Mouse (Mus musculus) liver, embryonic 11.5 days (tissue): ENCODE results near the gene N4bp1. TPM values are rescaled to one million over a fixed set of nuclear protein-coding genes. Genes with fewer than 3 reads are reported as not detected.

ENCODE experiments used
- ATAC-seq: fragments of 200-750 bp; cut with Nextera tagmentation; replicated peaks from 2 replicates; pipeline ENCODE4 v1.8.0; 2017; ENCODE audit warnings: moderate number of reproducible peaks, mild to moderate bottlenecking, moderate TSS enrichment, moderate library complexity; ENCODE audit not compliant: low FRiP score
- DNase-seq: peaks from one replicate; pipeline ENCODE4 v3.0.0-alpha.2; 2017; ENCODE audit warnings: low spot score
- H3K27ac ChIP-seq: fragments of 300-500 bp; sonication (generic); 2 replicates; pipeline ENCODE4 v1.5.1; 2014; ENCODE audit warnings: mild to moderate bottlenecking, low read depth, low read length, control low read depth
- H3K27me3 ChIP-seq: fragments of 300-500 bp; sonication (generic); replicated peaks from 2 replicates; pipeline ENCODE4 v1.6.1; 2014; ENCODE audit warnings: low read length, mixed read lengths; ENCODE audit not compliant: control insufficient read depth, insufficient read depth
- H3K36me3 ChIP-seq: fragments of 300-500 bp; sonication (generic); 2 replicates; pipeline ENCODE4 v1.6.1; 2014; ENCODE audit warnings: mild to moderate bottlenecking, low read length, moderate library complexity, mixed read lengths; ENCODE audit not compliant: control insufficient read depth, insufficient read depth
- H3K4me1 ChIP-seq: fragments of 300-500 bp; sonication (generic); replicated peaks from 2 replicates; pipeline ENCODE4 v1.6.1; 2014; ENCODE audit warnings: low read length, mixed read lengths; ENCODE audit not compliant: control insufficient read depth, insufficient read depth
- H3K4me2 ChIP-seq: fragments of 300-500 bp; sonication (generic); 2 replicates; pipeline ENCODE4 v1.6.1; 2014; ENCODE audit warnings: mild to moderate bottlenecking, control low read depth, moderate library complexity
- H3K4me3 ChIP-seq: fragments of 300-500 bp; sonication (generic); 2 replicates; pipeline ENCODE4 v1.5.1; 2014; ENCODE audit warnings: low read depth, low read length, control low read depth
- H3K9ac ChIP-seq: fragments of 300-500 bp; sonication (generic); 2 replicates; pipeline ENCODE4 v1.6.1; 2014; ENCODE audit warnings: low read depth, low read length, control low read depth
- H3K9me3 ChIP-seq: fragments of 300-500 bp; sonication (generic); 2 replicates; pipeline ENCODE4 v1.6.1; 2016; ENCODE audit warnings: low read length, inconsistent platforms, mixed read lengths; ENCODE audit not compliant: control insufficient read depth
- WGBS: fragments of 180-500 bp; shearing (Covaris S2); extraction: QIAGEN DNeasy Blood & Tissue Kit; methylation state at CpG from one replicate; pipeline ENCODE4 v1.1.7; 2014; 5-methylcytosine and 5-hydroxymethylcytosine counted together
- polyA plus RNA-seq: library from polyadenylated mRNA; unstranded; fragments of >200 nt; fragmentation: Nextera tagmentation; extraction: Ambion mirVana; gene quantifications from 2 replicates; pipeline ENCODE4 v1.2.1, GENCODE M21; 2014

N4bp1 gene
- polyA plus RNA-seq, 1 experiment from 2014 or later: 7.8 TPM

DNA sequence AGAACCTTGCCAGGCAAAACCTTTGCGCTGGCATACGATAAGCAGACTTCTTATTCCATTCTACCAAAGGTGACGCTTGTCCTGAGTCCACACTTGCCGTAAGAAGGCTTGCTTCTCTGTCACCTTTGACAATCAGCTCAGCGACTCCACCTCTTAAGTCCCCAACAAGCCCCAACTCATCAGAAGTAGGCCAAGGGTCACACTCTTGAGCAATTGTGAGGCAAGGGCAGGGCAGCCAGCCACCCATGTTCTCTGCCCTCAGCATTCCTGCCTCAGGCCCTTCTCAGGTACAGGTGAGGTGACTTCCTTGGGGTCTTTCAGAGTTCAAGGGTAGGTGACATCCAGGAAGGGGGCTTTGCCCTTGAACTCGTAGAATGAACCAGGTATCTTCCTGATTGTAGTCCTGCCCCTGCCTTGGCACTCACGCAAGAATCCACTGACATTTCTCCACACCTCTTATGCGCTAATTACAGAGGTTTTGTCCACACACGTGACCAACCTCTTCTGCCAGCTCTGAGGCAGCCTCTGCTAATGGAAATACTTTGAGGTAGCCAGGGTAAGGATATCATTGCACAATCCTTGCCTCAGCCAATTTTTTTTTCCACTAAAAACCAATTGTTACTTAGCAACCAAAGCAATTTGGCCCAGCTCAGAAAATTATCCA lies 118.4 kb downstream of the N4bp1 start:
- ATAC-seq (no peak), DNase-seq (no peak)
- Histone ChIP-seq H3K27me3 (peaks cover 7% of the 10 kb centered on the region; the same call in 1 of the 2 replicates), H3K9ac (no peak overlapping the region), H3K4me2 (no peak overlapping the region), H3K4me3 (no peak overlapping the region), H3K9me3 (no peaks in the 10 kb centered on the region), H3K4me1 (no peaks in the 10 kb centered on the region), H3K27ac (no peak overlapping the region), H3K36me3 (no peaks in the 10 kb centered on the region)
- 83% methylated on average over 9 of the region's 9 CpGs for WGBS

DNA sequence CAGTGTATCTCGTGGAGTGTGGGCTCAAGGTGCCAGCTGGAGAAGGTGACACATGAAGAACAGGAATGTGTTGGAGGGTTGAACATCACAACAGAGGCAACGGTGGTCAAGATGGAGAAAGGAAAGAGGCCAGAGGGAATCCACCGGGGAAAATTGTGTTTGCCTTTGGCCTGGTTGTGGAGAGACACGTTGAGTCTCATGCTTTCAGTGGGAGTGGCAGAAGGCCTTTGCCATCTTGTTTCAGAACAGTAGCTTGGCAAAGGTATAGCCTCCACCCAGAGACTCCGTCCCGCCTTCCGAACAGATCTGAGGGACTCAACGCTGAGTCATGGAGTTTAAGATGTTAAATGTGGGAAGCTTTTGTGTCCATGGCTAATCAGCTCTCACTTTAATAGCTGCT lies 119.4 kb downstream of the N4bp1 start:
- no peaks in the 10 kb centered on the region for H3K4me1 ChIP-seq
- 87% methylated on average over 8 of the region's 8 CpGs for WGBS
- peaks cover 7% of the 10 kb centered on the region; the same call in 1 of the 2 replicates for H3K27me3 ChIP-seq
- ATAC-seq (no peak), DNase-seq (no peak)
- no peak overlapping the region for H3K4me3 ChIP-seq
- H3K4me2 ChIP-seq: no peak overlapping the region
- no peaks in the 10 kb centered on the region for H3K9me3 ChIP-seq
- H3K36me3 ChIP-seq: no peaks in the 10 kb centered on the region
- no peak overlapping the region for H3K27ac ChIP-seq
- H3K9ac ChIP-seq: no peak overlapping the region

DNA sequence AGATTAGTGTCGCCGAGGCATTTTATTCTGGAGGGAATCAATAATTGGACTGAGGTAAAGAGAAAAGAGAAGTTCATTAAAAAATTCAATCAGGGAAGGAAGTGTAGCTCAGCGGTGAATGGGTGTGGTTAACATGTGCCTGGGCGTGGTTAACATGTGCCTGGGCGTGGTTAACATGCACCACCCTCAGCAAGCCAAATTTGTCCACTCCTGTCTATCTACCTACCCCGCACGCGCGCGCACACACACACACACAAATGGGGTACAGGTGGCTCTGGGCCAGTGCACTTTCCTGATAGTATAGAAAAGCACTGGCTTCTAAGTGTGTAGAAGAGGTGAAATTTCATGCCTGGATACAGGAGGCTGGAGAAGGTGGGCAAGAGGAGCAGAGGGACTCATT lies 119.9 kb downstream of the N4bp1 start:
- Histone ChIP-seq H3K4me2 (no peak overlapping the region), H3K9ac (no peak overlapping the region), H3K9me3 (no peaks in the 10 kb centered on the region), H3K27ac (no peak overlapping the region), H3K4me1 (no peaks in the 10 kb centered on the region), H3K4me3 (no peak overlapping the region), H3K27me3 (peaks cover 7% of the 10 kb centered on the region; the same call in 1 of the 2 replicates), H3K36me3 (no peaks in the 10 kb centered on the region)
- DNase-seq (no peak), ATAC-seq (peak; percentile 78)
- 75% methylated on average over 10 of the region's 10 CpGs for WGBS

DNA sequence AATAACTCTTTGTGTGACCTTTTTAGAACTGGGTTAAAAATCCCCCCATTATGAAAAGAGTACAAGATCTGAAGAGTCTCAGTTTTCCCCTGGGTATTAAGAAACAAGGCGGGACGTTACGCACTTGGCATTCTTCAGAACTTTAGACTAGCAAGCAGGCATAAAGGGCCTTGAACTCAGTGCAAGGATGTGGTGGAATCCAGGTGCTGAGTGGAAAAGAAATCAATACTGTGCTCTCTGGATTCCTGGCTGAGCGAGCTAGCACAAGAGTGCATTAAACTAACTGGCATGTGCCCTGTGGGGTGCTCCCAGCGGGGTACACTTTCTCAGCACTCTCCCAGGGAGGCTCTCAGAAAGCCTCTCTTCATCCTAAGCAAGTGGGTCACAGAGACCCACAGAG lies 122.3 kb downstream of the N4bp1 start:
- H3K4me3 ChIP-seq: no peak overlapping the region
- peaks cover 7% of the 10 kb centered on the region; the same call in 1 of the 2 replicates for H3K27me3 ChIP-seq
- DNase-seq (no peak), ATAC-seq (no peak)
- WGBS: 70% methylated on average over 5 of the region's 5 CpGs
- H3K4me2 ChIP-seq: no peak overlapping the region
- H3K27ac ChIP-seq: no peak overlapping the region
- 0 out of 2 replicates have a peak, but pooled peaks cover 4% of the 10 kb centered on the region for H3K4me1 ChIP-seq
- H3K9ac ChIP-seq: no peak overlapping the region
- H3K36me3 ChIP-seq: no peaks in the 10 kb centered on the region
- no peaks in the 10 kb centered on the region for H3K9me3 ChIP-seq

DNA sequence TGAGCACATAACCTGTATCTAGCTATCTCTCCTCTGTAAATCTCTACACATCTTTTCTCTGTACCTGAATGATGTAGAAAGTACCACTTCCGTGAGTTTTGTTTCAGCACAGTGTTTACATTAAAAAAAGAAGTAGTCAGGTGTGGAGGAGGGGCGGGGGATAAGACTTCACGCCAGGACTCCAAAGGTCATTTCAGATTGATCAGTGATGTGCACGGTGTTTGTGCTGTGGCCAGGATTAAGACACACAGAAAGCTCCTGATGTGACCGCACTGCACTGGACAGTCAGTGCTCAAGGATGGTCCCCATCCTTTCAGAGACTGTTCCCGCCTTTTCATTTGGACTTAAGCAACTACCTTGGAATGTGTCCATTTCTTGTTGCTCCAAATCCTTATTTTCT lies 124.3 kb downstream of the N4bp1 start:
- Histone ChIP-seq H3K36me3 (no peaks in the 10 kb centered on the region), H3K27me3 (peaks cover 7% of the 10 kb centered on the region; the same call in 1 of the 2 replicates), H3K4me1 (0 out of 2 replicates have a peak, but pooled peaks cover 4% of the 10 kb centered on the region), H3K9me3 (no peaks in the 10 kb centered on the region), H3K27ac (no peak overlapping the region), H3K9ac (no peak overlapping the region), H3K4me2 (no peak overlapping the region), H3K4me3 (no peak overlapping the region)
- WGBS: 64% methylated on average over 6 of the region's 6 CpGs
- ATAC-seq (no peak), DNase-seq (no peak)

DNA sequence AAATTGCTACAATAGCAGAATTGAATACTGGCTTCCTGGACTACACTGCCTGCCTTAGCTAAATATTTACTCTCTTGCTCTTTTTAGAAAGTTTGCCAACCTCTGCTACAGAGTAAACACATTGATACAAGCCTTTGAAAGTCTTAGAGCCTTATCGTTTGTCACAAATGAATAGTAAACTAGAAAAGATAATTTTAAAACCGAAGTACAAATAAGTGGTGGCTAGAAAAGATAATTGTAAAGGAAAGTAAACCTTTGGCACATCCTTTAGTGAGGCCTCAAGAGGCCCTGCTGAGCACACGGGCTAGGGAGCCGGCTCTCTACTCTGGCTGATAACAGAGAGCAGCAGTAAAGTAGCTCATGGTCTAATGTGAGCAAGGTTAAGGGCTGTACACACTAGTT lies 126.0 kb downstream of the N4bp1 start:
- DNase-seq: no peak
- Histone ChIP-seq H3K9me3 (no peaks in the 10 kb centered on the region), H3K36me3 (no peaks in the 10 kb centered on the region), H3K4me1 (0 out of 2 replicates have a peak, but pooled peaks cover 4% of the 10 kb centered on the region), H3K4me3 (no peak overlapping the region), H3K27ac (0 out of 2 replicates have a peak overlapping the region, but pooled peaks have one; percentile 26), H3K9ac (no peak overlapping the region), H3K4me2 (peak overlapping the region; percentile 23; the same call in 1 of the 2 replicates), H3K27me3 (peaks cover 7% of the 10 kb centered on the region; the same call in 1 of the 2 replicates)
- 32% methylated on average over 4 of the region's 4 CpGs for WGBS
- ATAC-seq: peak; percentile 90

DNA sequence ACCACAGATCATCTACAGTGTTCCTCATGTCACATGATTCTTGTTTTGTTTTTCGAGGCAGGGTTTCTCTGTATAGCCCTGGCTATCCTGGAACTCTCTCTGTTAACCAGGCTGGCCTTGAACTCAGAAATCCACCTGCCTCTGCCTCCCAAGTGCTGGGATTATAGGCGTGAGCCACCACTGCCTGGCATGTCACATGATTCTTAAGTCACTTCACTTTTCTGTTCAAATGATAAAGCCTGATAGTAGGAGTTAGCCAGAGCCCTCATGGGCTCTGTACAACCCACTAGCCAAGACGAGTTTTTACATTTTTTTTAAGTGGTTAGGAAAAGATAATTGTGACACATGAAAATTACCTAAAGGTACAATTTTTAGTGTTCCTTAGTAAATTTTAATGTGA lies 126.4 kb downstream of the N4bp1 start:
- Histone ChIP-seq H3K9me3 (no peaks in the 10 kb centered on the region), H3K36me3 (no peaks in the 10 kb centered on the region), H3K27me3 (peaks cover 7% of the 10 kb centered on the region; the same call in 1 of the 2 replicates), H3K4me1 (0 out of 2 replicates have a peak, but pooled peaks cover 4% of the 10 kb centered on the region), H3K4me2 (no peak overlapping the region), H3K4me3 (no peak overlapping the region), H3K27ac (no peak overlapping the region), H3K9ac (no peak overlapping the region)
- whole genome bisulfite sequencing: 49% methylated on average over 3 of the region's 3 CpGs
- ATAC-seq (peak; percentile 58), DNase-seq (no peak)
